Mouse (Mus musculus): ENCODE measurements around the gene Fdxr.
A peak's percentile ranks its signal among the peaks of the same experiment; 100 is the strongest.

The Fdxr gene

DNA sequence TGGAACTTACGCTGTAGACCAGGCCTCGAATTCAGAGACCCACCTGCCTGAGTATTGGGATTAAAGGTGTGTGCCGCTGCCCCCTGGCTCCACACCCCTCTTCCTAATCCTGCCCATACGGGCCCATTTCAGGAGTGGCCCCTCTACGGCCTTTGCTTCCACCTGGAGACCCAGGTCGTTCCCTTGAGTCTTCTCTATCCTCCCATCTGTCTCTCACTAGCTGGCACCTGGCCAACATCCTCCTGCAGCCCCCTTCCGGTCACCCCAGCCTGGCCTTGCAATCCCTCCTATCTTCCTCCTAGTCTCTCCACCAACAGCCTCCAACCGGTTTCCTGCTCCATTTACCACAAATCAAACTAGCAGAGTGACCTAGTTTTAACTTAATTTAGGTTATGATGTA lies 13.0 kb upstream of the Fdxr start:
- no peak for DNase-seq (ENCODE audit: low spot score)

GRCm38 (mm10) chr11:115288305-115288704 lies 11.5 kb upstream of the Fdxr start:
- no peak for DNase-seq (ENCODE audit: low spot score)

DNA sequence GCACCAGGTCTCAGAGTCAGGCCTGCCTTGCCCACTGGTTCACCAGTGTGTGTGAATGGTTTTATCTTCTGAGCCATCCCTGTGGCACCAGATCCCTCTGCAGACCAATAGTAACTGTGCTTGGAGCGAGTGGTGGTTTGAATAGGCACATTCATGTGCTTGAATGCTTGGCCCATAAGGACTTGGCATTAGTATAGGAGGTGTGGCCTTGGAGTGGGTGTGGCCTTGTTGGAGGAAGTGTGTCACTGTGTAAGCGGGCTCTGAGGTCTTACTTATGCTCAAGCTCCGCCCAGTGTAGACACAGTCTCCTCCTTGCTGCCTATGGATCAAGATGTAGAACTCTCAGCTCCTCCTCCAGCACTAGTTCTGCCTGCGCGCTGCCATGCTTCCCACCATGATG lies 10.5 kb upstream of the Fdxr start:
- no peak for DNase-seq (ENCODE audit: low spot score)

- DNase-seq (ENCODE audit: low spot score): no peak
Observed at GRCm38 (mm10) chr11:115286201-115286993, 9.5 kb upstream of the Fdxr start.

GRCm38 (mm10) chr11:115285282-115285681 lies 8.4 kb upstream of the Fdxr start:
- no peak for DNase-seq (ENCODE audit: low spot score)

DNA sequence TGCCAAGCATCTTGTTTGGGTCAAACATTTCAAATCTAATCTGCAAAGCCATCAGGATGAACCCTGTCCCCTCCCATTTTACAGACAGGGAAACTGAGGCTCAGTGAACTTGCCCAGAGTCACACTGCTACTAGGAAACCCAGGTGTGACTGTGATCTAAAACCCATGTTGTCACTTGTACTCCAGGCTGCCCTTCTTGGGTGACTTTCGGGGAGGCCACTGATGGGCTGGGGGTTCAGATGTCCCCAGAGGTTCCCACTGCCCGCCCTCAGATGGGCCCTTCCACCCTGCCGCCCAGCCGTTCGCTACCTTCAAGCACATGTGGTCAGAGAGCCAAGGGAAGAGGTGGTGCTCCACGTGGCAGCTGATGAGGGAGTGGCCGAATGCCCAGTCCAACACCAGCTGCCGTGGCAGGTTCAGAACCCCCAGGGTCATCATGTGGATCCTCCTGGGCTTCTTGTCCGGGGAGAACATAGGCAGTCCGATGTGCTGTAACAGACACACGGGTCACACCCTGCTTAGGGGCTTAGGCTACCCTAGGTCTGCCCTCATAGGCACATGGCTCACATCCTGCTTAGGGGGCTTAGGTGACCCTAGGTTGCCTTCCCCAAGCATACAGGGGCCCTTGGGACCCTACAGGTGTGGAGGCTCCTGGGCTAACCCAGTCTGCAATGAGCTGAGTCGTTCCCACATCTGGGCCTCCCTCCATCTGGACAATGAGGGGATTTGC lies 7.2 kb upstream of the Fdxr start:
- no peak for DNase-seq (ENCODE audit: low spot score)

- DNase-seq (ENCODE audit: low spot score): no peak
Observed at GRCm38 (mm10) chr11:115283486-115283765, 6.6 kb upstream of the Fdxr start.

DNA sequence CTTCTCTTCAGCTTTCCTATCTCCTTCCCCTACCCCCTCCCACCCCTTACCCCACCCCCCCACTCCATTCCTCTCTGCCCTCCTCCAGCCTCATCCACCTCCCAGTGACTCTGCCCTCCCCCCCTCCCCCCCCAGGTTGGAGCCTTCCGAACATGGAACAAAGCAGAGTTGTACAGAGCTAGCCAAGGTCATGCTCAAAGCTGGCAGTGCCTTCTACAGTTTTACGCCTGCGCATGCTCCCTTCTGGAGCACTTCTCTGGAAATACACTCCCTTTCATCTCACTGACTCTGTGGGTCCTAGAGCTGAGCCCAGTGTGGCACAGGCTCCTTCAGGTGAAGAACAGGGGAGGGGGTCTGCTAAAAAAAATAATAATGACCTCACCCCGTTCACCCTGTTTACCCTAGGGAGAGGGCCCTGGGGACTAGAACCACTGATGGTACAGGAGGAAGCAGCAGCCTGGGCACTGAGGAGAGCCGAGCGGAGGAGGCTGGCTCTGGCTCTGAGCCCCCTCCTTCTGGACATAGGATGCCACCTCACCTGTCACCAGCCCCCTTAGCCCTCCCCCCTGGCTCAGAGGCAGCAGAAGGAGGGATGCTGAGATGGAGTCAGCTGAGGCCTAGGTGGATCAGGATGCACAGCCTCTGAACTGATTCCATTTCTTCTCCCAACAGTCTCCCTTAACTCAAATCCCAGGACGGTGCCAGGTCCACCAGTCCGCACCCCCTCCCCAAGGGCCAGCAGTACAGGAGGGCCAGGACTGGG lies 6.1 kb upstream of the Fdxr start:
- DNase-seq (ENCODE audit: low spot score): no peak

DNA sequence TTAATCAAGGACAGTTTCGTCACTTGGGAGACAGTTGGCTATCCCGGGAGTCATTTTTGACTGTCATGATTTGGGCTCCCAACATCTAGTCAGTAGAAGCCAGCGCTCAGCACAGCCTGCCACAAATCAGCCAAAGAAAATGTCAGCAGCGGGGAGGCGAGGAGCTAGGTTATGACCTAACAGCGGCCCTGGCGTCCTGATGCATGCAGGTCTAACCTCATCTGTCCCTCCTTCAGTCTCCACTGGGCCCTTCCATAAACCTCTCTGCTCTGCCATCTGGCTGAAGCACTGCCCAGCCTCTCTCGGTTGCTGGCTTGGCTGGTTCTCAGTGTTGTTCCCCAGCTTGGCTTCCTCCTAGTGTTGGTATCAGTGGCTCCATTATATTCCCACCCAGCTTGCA lies 5.4 kb upstream of the Fdxr start:
- DNase-seq (ENCODE audit: low spot score): no peak

GRCm38 (mm10) chr11:115279726-115280125 lies 2.9 kb upstream of the Fdxr start:
- DNase-seq (ENCODE audit: low spot score): no peak

DNA sequence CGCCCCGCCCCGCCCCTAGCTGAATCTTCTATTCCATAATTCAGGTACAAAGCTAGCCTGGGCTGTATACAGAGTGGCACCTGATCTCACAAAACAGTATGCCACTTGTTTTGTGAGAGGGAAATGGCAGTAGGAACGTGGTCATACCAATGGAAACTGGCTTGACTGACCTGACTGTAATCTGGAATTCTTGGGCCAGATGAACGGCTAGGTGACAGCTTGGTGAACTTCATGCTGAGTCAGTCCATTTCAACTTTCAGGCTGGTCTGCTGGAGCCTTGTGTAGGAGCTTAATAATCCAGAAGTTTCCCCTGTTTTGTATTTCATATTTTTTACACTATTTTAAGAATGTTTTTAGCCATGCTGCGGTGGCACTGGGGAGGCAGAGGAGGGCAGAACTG lies 1.3 kb upstream of the Fdxr start:
- no peak for DNase-seq (ENCODE audit: low spot score)

- DNase-seq (ENCODE audit: low spot score): no peak
Observed at GRCm38 (mm10) chr11:115277604-115277975, 740 bp upstream of the Fdxr start.

- no peak for DNase-seq (ENCODE audit: low spot score)
Observed at GRCm38 (mm10) chr11:115275954-115276353, 896 bp downstream of the Fdxr start.

GRCm38 (mm10) chr11:115275509-115275908 lies 1.3 kb downstream of the Fdxr start:
- no peak for DNase-seq (ENCODE audit: low spot score)

DNA sequence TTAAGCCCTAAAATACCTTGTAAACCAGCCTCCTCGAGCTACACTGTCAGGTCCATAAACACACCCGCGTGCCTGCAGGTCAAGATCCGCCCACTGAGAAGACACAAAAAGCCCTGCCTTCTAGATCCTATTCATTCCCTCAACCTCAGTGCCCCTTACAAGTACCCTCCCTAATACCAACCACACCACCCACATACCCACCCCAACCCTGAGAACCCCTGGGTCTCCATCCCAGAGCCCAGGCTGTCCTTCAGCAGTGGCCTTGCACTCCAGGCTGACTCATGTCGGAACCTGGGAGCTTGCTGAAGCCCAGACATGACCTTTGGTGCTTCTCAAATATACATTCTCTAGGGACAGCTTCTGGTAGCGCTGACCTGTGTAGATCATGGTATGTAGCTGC lies 2.1 kb downstream of the Fdxr start:
- no peak for DNase-seq (ENCODE audit: low spot score)

- no peak for DNase-seq (ENCODE audit: low spot score)
Observed at GRCm38 (mm10) chr11:115274178-115274577, 2.7 kb downstream of the Fdxr start.

DNA sequence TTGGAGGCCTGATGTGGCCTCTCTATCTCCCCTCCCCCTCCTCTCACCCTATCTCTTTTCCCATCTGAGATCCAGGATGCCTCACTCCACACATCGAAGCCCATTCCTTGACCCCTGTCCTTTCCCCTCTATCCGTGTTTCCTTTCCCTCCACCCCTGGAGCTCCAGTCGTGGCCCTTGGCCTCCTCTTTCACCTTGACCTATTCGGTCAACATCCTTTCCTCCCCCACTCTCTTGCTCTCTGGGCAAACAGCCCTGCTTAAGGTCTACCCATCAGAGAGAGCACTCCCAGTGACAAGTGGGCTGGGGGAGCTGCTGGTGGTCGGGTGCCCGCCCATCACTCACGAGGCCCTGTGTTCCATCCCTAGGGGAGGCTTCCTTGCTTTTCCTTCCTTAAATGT lies 3.1 kb downstream of the Fdxr start:
- no peak for DNase-seq (ENCODE audit: low spot score)

DNA sequence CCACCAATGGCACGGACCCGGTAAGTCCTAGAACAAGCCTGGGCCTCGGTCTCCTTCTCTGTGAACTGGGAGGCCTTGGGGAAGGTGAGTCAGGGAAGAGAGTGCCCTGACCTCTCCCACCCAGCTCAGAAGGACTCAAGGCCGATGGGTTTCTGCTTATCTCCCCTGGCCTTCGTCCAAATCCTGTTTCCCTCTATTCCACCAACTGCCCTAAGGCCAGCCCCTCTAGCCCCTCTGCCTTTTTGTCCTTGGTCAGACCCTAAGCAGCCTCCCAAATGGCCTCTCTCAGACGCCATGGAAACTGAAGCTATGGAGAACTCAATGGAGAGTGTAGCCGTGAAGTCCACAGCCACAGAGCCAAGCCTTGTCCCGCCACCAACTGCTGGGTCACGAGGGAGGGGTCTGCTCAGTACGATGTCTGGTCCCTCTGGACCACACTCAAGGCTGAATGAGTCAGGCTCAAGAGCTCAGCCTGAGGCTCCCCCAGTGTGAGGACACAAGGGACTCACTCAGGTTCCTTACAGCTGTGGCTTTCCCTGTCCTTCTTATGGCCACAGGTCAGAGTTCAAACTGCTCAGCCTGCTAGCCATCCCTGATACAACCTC lies 3.9 kb downstream of the Fdxr start:
- no peak for DNase-seq (ENCODE audit: low spot score)

DNA sequence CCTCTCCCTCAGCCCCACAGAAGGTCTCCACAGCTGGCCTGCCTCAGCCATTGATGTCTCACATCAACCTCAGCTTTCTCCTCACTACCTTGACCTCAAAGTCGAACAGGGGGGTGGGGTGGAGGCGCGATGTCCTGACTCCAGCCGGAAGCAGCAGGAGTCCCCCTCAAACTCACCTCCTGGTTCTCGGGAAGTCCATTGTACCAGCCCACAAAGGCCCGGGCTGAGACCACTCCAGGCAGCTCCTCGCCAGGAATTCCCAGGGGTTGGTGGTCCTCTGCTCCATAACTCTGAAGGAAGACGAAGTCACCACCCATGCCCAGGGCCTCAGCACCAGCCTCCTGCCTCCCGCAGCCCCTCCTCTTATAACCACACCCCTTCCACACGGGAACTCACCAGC lies 5.4 kb downstream of the Fdxr start:
- no peak for DNase-seq (ENCODE audit: low spot score)

DNA sequence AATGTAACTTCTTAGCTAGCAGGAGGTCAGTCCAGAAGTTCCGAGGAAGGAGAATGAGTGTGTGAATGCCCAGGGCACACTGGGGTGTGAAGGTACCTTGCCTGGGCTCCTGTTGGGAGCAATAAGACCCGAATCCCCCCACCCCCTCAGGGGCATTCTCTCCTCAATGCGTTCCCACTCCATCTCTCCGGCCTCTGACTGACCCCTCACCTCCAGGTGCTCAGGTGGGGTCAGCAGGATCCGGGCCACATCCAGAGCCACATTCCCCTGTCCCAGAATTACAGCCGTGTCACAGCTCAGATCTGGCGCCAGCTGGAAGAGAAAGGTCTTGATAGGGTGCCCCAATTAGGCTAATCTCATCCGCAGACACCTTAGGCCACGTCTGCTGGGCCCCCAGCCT lies 5.8 kb downstream of the Fdxr start:
- DNase-seq (ENCODE audit: low spot score): no peak

DNA sequence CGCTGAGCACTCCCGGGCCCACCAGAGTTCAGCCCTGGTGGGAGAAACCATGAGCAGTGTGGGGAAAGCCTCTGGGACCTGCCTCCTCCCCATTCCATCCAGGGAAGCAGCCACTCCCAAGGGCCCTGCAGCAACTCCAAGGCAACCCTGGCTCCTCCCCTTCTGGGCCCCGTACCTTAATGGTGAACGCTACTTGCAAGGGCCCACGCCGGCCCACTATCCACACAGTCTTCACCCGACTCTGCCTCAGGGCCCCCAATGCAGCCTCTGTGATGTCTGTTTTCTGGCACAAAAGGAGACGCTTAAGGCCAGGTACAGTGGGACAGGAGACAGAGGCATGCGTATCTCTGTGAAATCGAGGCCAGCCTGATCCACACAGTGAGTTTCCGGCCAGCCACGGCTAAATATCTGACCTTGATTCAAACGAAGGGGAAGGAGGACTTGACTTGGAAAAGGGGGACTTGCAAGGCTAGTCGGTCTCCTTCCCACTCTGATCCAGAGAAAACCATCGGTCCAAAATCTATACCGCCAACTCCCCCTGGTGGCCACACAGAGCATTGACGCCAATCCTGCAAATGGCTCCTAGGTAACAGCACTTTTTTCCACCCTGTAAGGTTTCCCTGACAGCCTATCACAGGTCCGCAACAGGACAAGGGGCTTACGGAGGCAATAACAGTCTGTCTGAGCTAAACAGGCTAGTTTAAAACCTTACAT lies 6.5 kb downstream of the Fdxr start:
- DNase-seq (ENCODE audit: low spot score): peak; percentile 76

Data from layer of hippocampus, adult 9-10 months (tissue).